Mouse (Mus musculus): ENCODE measurements around the gene Ppm1a. TPM values are rescaled to one million over a fixed set of nuclear protein-coding genes. Genes with fewer than 3 reads are reported as not detected.
"Not testable (repeated sequence)": the region's sequence is repeated elsewhere in the genome, so short reads cannot be mapped to it uniquely, and the experiment has no call there.

Gene Ppm1a
- total RNA-seq, 2 experiments from 2014 or later = 39.0 to 59.6 TPM

DNA sequence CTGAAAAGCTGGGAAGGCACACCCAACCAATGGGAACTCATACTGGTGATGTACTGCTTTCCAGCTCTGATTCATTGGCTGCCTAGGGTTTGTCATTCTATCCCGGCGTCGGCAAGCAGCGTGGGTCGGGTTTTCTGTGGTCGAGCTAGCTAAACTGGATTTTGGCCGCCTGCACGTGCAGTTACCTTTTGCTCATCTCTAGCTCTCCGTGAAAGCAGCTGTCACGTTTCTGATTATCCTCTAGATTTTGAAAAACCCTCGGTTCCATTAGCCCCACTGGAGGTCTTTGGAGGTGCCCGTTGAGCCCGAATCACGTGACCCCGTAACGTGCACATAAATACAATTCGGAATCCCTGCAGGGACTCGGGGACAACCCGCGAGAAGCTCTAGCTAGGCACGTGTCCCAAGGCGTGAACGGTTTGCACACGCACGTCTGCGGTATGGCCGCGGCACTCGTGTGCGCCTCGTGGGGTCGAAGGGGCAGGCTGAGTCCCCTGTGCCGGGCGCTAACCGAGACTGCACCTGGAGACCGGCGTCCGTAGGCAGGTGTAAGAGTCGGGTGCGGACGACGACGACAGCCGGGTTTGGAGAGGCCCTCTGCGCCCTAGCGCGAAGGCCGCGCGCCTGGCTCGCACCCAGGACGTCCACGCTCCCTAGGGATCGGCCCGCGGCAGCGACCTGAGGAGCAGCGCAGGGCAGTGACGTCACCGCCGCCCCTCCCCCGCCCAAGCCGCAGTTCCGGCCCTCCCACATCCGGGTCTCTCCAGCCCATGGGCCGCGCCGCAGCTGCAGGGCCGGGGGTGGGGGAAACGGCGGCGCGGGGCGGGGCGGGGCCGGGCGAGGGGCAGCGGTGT lies 3.3 kb downstream of the Ppm1a start:
- peak; percentile 82 for ATAC-seq (replicated peaks; ENCODE audit: low FRiP score, poor library complexity, severe bottlenecking)

DNA sequence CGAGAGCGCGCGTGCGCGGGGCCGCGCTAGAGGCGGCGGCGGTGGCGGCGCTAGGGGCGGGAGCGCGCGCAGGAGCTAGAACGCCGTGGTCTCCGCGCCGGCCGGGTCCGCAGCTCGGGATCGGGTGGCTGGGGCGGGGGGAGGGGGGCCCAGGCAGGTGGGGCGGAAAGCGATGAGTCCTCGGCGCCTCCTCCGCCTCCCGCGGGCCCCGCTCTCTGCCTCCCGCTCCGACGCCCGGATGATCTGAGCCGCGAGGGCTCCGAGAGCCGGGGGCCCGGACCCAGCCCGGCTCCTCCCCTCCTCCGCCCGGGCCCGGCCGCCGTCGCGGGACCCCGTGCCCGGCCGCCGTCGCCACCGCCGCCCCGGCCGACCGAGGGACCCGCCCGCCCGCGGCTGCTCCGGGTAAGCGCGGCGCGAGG lies 4.0 kb downstream of the Ppm1a start:
- ATAC-seq (replicated peaks; ENCODE audit: low FRiP score, poor library complexity, severe bottlenecking) = no peak

DNA sequence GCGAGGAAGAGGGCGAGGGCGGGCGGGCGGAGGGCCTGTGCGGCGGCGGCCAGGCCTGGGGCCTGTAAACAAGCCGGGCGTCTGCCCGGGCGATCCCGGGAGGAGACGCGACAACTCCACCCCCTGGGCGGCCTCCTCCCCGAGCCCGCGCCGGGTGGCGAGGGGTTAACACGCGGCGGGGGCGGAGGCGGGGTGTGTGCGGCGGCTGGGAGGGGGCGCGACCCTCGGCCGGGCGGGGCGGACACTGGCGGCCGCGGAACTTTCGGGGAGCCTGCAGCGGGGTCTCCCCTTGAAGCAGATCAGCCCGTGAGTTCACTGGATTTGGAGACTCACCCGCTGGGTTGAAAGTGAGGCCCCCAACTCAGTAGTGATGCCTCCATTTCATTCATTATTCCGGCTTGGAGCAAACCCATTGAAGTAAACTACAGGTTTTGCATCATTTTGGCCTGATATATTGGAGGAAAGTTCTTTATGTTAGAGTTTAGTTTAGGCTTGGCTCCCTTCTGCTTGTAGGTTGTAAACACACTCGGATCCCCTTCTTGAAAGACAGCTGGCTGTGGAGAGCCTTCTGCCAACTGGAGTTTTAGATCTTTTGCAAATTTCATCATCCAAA lies 4.5 kb downstream of the Ppm1a start:
- peak; percentile 83 for ATAC-seq (replicated peaks; ENCODE audit: low FRiP score, poor library complexity, severe bottlenecking)

DNA sequence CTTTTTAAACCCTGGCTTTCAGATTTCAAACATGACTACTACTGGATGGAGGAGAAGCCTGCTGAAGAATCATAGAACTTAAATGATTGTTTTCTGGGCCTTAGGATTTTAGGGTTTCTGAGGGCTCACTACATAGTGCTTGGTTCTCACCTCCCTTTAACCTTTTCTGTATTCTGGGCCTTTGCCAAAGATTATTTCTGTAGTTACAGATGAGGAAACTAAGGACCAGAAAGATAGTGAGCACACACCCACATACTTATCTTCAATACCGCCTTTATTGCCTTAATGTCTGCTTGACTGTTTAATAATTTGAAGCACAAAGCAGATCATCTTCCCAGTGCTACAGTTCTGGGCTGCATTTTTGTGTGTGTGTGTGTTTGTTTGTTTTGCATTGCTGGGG lies 5.2 kb downstream of the Ppm1a start:
- ATAC-seq (replicated peaks; ENCODE audit: low FRiP score, poor library complexity, severe bottlenecking) = no peak

DNA sequence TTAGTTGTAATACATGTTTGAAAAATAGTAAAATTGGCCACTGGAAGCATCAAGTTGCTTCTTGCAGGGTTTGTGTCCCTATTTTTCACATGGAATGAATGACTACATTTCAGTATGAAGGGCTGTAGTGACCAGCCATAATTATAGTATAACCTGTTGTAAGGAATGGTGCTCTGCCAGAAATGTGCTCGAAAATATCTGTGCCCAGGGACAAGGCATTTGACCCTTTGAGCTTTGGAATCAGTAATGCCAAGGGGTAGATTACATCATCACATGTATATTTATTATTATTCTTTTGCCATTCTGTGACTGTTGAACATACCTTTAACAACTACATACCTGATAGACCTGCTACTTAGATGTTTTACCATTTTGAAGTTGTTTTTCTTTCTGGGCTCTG lies 5.9 kb downstream of the Ppm1a start:
- ATAC-seq (replicated peaks; ENCODE audit: low FRiP score, poor library complexity, severe bottlenecking) = no peak

DNA sequence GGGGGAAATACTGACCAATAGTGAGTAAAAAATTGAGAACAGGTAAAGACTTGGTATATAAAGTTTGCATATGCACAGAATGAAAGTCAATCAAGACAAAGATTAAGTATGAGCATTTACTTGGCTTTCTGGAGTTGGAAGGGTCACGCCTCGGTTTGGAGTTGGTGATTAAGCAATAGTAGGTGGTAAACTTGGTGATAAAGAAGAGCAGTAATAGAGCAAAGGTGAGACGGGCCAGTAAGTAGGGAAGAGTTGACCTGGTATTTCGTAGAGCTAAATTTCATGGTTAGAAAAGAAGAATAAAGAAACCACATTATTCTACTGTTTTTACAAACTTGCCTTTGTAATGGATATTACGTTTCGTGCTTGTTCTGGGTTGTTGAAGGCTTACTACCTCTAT lies 10.6 kb downstream of the Ppm1a start:
- ATAC-seq (replicated peaks; ENCODE audit: low FRiP score, poor library complexity, severe bottlenecking) = no peak

DNA sequence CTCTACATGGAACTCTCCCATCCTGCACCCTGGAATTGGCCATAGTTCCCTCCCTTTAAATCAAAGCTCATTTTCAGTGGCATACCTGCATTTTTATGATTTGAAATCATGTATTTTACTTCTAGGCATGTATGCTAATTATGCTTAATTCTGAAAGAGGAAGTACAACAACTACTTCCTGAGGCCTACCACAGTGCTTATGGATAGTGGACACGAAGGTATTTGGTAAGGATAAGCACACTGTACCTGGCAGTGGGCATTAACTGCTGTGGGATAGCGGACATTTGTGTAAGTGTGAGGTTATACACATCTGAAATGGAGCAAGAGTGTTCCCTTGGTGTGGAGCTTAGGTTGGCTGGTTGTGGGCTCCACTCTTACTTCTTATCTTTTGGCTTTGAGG lies 11.0 kb downstream of the Ppm1a start:
- ATAC-seq (replicated peaks; ENCODE audit: low FRiP score, poor library complexity, severe bottlenecking) = no peak

DNA sequence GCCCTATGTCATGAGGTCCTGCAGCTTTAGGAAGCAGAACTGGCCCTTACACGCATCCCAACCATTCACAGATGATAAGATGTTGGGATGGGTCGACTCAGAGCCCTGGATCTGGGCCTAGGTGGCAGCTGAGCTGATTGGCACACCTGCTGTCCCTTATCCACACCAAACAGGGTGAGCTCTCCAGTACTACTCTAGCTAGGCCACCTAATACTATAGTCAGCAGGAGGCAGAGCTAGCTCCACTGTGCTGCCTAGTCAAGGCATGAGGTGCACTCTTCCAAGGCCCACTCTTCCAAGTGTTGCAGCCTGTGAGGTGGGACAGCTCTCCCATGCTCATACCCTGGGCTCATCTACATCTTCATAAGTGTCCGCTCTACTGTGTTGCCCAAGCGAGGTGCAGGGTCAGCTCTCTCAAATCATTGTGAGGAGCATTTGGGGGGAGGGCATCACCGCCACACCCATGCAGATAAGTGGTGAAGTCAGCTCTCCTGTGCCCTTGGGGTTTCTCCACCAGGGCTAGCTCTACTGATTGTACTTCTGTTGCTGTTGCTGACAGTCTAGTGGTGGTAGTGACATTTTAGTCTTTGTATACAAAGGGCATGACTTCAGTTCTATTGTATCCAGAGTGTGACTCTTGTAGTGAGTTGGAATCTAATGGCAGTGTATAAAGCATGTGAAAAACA lies 12.4 kb downstream of the Ppm1a start:
- peak; percentile 49; the same call in 1 of the 2 replicates for ATAC-seq (replicated peaks; ENCODE audit: low FRiP score, poor library complexity, severe bottlenecking)

DNA sequence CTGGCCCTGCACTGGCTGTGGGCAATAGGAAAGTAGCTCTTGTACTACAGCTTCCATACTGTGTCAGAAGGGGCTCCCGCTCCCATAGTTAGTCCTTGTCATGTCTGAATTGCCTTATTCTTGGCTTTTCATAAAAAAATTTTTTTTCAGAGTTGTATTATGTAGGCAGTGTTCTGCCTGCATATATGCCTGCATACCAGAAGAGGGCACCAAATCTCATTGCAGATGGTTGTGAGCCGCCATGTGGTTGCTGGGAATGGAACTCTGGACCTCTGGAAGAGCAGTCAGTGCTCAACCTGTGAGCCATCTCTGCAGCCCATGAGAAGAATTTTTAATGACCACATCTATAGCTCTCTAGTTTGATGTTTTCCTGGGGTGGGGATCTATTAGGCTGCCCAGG lies 13.9 kb downstream of the Ppm1a start:
- no peak for ATAC-seq (replicated peaks; ENCODE audit: low FRiP score, poor library complexity, severe bottlenecking)

DNA sequence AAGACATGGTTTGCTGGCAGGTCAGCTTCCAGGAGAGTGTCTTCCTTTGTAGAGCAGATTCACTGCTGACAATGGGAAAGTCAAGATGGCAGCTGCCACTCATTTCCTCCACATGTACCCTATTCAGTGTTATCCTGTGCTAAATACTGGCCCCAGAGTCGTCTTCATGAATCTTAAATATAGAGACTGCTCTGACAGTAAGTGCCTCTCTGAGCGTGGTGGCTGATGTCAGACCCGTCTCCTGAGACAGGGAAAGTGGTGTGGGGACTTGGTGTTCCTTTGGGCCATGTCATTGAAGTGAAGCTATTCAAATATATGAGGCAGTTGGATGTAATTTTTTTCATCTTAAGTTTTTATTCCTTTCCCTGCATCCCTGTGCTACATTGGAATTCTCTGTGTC lies 14.5 kb downstream of the Ppm1a start:
- no peak for ATAC-seq (replicated peaks; ENCODE audit: low FRiP score, poor library complexity, severe bottlenecking)

DNA sequence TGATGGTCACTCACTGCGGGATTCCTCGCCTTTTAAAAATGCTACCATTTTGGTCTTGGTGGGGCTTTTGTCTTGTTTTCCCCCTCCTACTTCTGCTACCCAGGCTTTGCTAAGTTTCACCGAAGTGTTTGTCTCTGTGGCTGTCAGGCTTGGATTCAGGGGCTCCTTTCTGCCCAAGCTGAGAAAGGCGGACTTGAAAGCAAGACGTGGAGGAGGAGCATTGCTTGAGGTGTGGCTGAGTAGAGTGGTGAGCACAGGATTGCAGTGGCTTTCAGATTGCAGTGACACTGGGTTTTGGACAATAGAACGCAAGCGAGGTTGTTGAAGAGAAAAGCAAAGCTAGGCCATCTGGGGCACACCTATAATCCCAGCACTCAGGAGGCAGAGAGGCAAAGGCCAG lies 16.7 kb downstream of the Ppm1a start:
- ATAC-seq (replicated peaks; ENCODE audit: low FRiP score, poor library complexity, severe bottlenecking) = no peak

DNA sequence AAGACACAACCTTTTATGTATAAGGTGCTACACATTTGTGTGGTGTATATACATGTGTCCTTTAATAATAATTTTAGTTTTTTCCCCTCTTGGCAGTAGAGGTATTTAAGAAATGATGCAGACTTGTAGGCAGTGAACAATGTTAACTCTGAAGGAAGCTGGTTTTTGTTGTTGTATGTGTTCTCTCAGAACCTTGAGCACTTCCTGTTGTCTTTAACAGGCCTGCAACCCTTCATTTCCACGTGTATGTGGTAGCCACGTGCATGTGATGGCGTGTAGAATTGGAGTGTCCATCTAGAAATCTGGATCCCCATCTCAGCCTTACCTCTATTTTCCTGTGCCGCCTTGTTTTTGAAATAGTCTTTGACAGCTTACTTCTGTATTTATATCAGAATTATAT lies 20.0 kb downstream of the Ppm1a start:
- no peak for ATAC-seq (replicated peaks; ENCODE audit: low FRiP score, poor library complexity, severe bottlenecking)

DNA sequence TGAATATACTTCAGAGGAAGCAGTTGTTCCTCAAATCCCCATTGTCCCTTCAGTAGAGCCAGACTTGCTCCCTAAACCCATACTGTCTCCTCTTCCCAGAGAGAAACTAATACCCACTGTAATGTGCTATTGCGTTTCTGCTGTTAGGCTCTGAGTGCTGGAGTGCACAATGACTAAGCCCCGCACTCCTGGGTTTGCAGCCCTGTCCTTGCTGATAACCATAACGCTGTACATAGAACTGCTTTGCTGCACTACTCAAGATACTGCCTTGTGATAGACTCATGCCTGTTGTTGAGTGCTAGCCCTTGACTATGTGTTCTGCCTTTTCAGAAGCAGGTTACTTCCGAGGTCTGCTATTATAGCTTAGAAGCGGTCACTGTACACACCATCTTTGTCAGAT lies 22.9 kb downstream of the Ppm1a start:
- peak; percentile 67 for ATAC-seq (replicated peaks; ENCODE audit: low FRiP score, poor library complexity, severe bottlenecking)

DNA sequence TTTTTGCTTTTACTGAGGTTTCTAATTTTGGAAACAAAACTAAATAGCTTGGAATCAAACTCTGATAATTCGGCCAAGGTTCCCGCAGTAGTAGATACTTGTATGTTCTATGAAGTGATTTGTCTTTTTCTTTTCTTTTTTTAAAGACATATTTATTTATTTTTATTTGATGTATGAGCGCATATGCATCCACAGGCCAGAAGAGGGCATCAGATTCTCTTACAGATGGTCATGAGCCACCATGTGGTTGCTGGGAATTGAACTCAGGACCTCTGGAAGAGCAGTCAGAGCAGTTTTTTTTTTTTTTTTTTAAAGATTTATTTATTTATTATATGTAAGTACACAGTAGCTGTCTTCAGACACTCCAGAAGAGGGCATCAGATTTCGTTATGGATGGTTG lies 25.5 kb downstream of the Ppm1a start:
- not testable (repeated sequence) for ATAC-seq (replicated peaks; ENCODE audit: low FRiP score, poor library complexity, severe bottlenecking)

DNA sequence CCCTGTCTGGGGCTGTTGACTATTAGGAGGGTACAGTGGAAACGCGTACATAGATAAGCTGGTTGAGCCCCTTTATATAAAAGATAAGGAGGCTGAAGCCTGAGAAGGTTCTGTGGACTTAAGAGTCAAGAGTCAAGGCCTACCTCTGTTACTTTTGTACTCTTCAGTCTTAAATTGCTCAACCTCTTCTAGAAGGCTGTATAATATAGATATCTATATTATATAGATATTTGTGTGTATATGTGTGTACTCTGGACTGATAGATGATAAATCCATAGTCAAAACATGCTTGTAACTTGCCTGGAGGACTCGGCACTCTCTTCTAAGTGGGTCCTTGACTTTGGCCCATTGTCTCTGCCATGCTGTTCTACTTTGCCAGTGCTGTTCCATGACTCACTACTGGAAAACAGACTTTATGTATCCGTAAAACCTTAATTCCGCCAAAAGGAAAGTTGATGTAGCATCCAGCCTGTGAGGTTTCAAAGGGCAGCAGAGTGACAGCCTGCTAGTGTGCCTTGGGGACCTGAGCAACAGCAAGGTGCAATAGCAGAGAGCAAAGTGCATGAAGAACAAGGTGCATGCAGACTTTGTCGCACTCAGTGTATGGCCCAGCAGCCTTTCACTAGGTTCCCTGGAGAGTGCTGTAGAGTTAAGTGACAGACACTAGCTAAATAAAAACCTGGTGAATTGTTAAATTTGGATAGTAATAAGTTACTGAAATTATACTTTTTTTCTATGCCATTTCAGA lies 28.1 kb downstream of the Ppm1a start:
- ATAC-seq (replicated peaks; ENCODE audit: low FRiP score, poor library complexity, severe bottlenecking) = no peak

DNA sequence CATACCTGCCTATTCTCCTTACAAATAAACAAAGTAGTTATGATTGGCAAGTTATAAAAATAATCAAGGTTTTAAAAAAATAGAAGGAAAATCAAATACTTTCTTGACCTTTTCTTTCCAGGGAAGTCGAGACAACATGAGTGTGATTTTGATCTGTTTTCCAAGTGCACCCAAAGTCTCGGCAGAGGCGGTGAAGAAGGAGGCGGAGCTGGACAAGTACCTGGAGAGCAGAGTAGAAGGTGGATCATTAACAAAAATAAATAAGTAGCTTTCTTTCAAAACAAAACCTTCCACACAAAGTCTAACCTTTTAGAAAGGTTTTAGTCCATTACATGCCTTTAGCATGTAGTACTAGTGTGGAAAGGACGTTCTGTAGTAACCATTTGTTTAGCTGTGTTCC lies 29.3 kb downstream of the Ppm1a start:
- no peak for ATAC-seq (replicated peaks; ENCODE audit: low FRiP score, poor library complexity, severe bottlenecking)

DNA sequence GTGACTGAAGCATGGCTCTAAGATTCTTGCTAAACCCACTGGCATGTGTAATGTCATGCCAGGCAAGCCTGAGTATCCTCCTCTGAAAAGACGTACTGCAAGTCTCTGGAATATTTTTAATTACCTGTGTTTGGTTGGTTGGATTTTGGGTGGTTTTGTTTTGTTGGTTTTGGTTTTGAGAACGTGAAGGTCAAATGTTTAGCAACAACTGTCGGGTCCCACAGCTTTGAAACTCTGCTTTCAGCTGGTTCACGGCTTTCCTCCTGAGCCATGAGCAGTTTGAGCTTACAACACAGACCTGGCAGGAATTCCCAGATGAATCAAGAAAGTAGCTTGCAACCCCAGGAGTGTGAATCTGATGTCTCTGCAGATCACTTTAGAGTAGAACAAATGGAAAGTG lies 29.7 kb downstream of the Ppm1a start:
- no peak for ATAC-seq (replicated peaks; ENCODE audit: low FRiP score, poor library complexity, severe bottlenecking)

DNA sequence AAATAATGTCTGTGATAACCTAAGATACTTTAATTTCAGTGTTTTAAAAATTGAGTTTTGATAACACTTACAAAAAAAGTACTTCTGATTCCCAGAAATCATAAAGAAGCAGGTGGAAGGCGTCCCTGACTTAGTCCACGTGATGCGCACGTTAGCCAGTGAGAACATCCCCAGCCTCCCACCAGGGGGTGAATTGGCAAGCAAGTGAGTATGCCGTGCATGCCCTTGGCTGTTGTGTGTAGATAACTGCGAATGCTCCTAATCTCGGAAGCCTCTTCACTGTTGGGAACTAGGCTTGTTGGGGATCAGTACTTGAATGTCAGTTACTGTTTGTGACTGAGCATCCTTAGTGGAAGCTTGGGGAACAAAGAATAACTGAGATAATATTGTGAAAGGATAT lies 33.3 kb downstream of the Ppm1a start:
- peak; percentile 89 for ATAC-seq (replicated peaks; ENCODE audit: low FRiP score, poor library complexity, severe bottlenecking)

DNA sequence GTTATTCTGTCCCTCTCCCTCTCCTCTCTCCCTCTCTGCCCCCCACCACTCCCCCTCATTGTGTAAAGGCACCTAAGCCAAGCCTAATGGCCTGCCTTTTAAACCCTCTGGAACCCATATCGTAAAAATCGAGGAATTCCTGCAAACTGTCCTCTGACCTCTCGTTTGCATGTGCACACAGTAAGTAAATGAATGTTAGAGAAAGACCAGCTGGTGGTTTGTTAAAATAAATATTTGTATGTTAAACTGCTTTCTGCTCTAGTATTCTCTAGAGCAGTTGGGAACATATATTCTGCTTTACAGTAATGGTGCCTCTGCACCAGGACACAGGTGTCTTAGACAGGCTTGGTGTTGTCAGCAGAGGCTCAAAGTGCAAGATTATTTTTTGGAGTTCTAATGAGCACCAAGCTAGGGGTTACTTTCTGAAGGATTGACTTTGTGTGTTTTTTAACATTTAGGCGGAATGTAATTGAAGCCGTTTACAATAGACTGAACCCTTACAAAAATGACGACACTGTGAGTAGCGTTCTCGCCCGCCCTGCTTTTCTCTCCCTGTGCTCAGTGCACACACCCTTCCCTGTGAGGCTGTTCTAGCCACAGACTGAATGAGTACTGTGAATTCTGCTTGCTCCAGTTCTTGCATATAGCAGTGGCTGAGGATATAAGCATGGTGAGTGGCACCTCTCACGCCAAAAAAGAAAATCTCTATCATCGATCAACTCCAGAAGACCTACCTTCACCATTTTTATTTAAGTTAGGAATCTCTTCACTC lies 35.3 kb downstream of the Ppm1a start:
- no peak for ATAC-seq (replicated peaks; ENCODE audit: low FRiP score, poor library complexity, severe bottlenecking)

DNA sequence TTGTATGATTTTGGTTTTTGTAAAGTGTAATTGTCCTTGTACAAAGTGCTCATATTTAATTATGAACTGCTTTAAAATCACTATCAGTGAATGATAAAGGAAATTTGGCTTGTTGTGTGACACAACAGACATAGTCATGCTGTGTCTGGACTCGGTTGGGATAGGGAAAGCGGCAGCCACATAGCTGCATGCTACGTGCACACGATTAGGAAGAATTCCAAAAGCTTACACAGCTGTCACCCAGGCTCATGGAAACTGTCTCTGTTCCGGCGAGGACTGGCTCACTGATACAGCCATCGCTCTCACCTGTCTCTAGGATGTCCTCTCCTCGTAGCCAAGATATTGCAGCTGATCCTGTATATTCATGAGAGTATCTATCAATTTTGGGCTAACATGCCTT lies 36.7 kb downstream of the Ppm1a start:
- no peak for ATAC-seq (replicated peaks; ENCODE audit: low FRiP score, poor library complexity, severe bottlenecking)
